Mouse (Mus musculus): Measurements from ENCODE around the gene Mia3.

- TF ChIP-seq CTCF (IDR thresholded peaks at IDR 0.05; ENCODE audit: control insufficient read depth, insufficient read depth, low read length): no peak
- TF ChIP-seq POLR2A (IDR thresholded peaks at IDR 0.05; ENCODE audit: borderline replicate concordance, control insufficient read depth, low read depth, low read length): no peak
Observed at GRCm38 (mm10) chr1:183299161-183299560, 70.2 kb downstream of the Mia3 start.

Measured in bone marrow, adult 2 months (tissue).